Mouse (Mus musculus): ENCODE measurements at regions not wholly inside any gene's neighbourhood (a gene's known extent, or its start where the extent isn't known, plus 50 kb on each side); places are given as distances from the start of the nearest gene placed in this dataset.

- no peak for DNase-seq (ENCODE audit: low spot score)
These were observed 152.2 kb downstream of the Mtx2 start for GRCm38 (mm10) chr2:74977828-74978227.

DNA sequence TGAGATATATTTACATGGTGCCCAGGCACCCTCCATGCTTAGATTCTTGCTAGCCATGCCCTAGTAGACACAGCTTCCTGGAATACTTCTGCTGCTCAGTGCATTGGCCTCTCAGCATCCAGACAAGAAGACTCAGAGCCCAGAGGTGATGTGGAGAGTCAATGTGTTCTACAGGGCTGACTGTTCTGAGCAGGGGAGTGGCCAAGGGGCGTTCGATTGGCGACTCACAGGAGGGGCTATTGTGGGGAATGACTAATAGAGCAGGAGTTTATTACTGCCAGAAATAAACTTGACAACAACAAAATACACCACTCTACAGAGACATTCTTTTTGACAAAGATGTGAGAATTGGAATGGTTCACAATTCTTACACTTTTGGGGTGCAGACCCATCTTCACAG is 156.3 kb downstream of the Mtx2 start:
- no peak for DNase-seq (ENCODE audit: low spot score)

DNA sequence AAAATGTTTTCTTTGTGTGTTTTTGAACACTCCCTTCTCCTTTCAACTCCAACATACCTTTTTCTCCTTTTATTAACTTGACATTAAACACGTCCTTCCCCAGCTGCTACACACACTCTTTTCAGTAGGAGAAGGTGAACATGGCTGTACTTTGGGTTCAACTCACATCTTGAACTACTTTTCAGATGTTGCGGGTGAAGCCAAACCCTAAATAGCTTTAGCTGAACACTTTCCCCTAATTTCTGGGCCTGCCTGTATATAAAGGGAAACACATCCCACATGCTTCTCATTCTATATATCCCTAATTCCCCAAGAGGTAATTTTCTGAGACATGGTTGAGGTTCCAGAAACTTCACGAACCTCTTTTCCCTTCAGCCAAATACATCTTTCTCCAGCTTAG is 168.2 kb downstream of the Mtx2 start:
- DNase-seq (ENCODE audit: low spot score) = no peak

GRCm38 (mm10) chr2:74994998-74995397 is 169.4 kb downstream of the Mtx2 start:
- no peak for DNase-seq (ENCODE audit: low spot score)

GRCm38 (mm10) chr2:74997736-74998135 is 172.1 kb downstream of the Mtx2 start:
- DNase-seq (ENCODE audit: low spot score) = no peak

- no peak for DNase-seq (ENCODE audit: low spot score)
These were observed 174.8 kb downstream of the Mtx2 start for GRCm38 (mm10) chr2:75000368-75000796.

DNA sequence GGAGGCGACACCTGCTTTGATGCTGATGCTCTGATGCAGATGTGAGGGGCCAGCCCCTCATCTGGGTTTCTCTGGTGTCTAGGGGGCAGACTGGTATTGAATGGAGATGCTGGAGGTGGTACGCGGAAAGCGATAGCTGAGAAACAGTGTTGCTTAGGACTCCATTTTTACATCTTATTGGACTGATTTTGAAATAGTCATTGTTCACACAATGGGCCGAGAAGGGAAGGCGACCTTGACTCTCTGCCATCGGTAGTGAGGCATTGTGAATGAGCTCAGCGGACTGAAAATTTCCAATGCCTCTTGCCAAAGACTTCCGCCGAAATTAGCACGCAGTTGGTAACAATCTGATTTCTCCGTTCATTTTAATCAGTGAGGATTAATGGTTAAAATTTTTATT is 177.0 kb downstream of the Mtx2 start:
- no peak for DNase-seq (ENCODE audit: low spot score)

GRCm38 (mm10) chr2:75008116-75008515 is 182.5 kb downstream of the Mtx2 start:
- no peak for DNase-seq (ENCODE audit: low spot score)

GRCm38 (mm10) chr2:75010647-75011046 is 185.0 kb downstream of the Mtx2 start:
- DNase-seq (ENCODE audit: low spot score) = no peak

DNA sequence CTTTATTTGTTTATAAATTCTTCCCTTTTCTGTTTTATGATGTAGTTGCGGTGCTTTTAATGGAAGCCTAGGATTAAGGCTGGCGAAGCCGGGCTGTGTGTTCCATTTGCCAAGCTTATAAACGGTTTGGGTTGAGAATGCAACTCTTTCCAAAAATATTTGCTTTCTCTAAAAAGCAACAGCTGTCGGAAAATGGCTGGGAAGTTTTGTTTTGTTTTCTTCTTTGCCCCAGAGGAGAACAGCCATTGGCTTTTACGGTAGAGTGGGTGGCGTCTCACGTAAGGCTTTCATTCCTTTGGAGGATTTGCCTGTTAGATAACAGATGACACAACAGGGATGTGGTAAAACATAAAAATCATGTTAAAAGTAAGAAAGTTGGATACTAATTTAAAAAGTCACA is 186.4 kb downstream of the Mtx2 start:
- no peak for DNase-seq (ENCODE audit: low spot score)

- DNase-seq (ENCODE audit: low spot score) = no peak
These were observed 189.6 kb downstream of the Mtx2 start for GRCm38 (mm10) chr2:75014994-75015728.

- DNase-seq (ENCODE audit: low spot score) = no peak
These were observed 193.9 kb downstream of the Mtx2 start for GRCm38 (mm10) chr2:75019459-75019858.

DNA sequence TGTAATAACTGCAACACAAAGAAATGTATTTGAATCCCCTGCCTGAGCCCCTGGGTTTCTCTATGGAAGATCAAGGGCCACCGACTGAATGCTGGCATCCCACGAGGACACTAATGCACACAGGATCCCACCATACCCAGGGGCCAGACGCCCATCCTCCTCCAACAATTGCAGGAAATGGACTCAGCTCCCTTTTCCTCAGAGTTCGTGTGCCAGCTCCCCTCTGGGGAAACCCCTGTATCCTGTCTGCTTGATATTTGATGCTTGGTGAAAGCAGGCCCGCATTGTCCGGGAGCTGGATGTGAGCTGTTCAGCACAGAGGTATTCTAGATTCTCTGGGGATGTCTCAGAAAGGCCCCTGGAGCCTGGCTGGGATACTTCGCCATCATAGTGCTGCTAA is 196.0 kb downstream of the Mtx2 start:
- DNase-seq (ENCODE audit: low spot score) = no peak

GRCm38 (mm10) chr2:75028151-75028550 is 202.5 kb downstream of the Mtx2 start:
- DNase-seq (ENCODE audit: low spot score) = no peak

- no peak for DNase-seq (ENCODE audit: low spot score)
These were observed 203.6 kb downstream of the Mtx2 start for GRCm38 (mm10) chr2:75029089-75029693.

DNA sequence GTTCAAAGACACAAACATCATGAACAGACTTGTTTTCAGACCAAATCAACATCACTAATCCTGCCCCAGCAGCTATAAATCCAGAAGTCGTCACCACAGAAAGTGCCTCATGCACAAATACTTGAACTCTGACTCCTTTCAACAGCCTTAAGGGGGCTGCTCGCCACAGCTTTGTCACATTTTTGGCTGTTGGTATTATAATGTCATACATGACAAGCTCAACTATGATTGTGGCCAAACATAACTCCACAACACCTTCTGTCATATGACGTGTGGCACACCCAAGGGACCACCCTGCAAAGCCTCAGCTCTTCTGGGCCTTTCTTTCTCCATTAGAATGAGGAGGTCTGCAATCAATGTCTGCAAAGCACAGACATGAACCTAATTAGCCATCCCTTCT is 209.1 kb downstream of the Mtx2 start:
- DNase-seq (ENCODE audit: low spot score) = no peak

DNA sequence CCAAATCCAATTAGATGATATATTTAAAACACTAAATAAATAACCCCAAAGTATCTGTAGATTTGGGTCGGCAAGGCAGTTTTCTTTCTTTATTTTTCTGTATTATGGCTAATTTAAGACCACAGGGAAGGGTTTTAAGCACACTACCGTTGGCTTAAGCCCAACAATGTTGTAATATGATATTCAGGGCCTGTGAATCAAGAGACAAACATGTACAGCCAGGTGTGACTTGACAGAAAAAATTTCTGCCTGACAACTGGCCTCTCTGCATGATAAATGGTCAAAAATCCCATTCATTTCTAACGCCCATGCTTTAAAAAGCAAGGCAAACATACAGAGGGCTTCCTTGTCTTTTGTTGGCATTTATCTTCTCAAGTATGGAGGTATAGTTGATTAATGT is 213.5 kb downstream of the Mtx2 start:
- no peak for DNase-seq (ENCODE audit: low spot score)

- DNase-seq (ENCODE audit: low spot score) = no peak
These were observed 221.3 kb downstream of the Mtx2 start for GRCm38 (mm10) chr2:75046892-75047291.

- DNase-seq (ENCODE audit: low spot score) = no peak
These were observed 222.5 kb downstream of the Mtx2 start for GRCm38 (mm10) chr2:75048071-75048470.

DNA sequence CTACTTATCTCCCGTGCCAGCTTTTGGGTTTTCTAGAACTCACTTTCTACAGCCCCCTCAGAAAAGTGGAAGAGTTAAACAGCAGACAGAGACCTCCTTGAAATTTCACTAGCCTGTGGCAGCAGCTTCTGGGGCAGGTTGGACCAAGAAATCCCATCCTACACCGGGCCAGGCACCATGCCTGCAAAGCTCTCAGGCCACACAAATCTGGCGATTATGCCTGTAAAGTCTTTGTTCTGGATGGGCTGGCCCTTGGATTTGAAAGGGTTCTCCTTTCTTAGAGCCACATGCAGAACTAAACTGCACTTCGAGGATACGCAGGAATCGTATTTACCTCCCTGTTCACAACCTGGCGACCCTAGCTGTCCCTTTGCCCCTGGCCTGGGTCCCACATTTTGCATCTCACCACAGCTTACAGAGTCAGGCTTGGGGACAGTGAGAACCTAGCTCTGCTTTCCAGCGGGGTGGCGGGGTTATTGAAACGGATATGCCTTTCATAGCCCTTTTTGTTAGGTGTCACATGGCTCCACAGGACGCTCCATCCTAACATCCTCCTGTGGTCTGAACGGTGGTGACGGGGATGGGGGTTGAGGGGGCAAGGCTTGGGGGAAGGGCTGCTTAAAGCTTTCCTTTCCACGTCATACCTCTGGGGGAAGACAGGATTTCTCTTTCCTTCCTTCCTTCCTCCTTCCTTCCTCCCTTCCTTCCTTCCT is 229.0 kb downstream of the Mtx2 start:
- DNase-seq (ENCODE audit: low spot score) = no peak

DNA sequence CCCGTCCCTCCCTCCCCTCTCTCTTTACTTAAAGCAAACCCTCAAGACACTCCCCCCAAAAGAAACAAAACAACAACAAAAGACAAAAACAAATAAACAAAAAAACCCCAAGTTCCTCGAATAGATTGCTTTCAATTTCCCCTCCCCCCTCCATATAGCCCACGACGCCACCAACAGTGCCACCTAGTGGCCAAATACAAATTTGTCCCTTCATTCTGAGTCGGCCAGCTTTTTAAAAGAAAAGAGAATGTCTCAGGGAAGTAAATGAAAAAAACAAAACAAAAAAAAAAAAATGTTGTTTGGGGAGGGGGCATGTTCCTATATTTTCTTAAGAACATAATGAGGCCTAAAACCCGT is 229.6 kb downstream of the Mtx2 start:
- DNase-seq (ENCODE audit: low spot score) = peak; percentile 30

DNA sequence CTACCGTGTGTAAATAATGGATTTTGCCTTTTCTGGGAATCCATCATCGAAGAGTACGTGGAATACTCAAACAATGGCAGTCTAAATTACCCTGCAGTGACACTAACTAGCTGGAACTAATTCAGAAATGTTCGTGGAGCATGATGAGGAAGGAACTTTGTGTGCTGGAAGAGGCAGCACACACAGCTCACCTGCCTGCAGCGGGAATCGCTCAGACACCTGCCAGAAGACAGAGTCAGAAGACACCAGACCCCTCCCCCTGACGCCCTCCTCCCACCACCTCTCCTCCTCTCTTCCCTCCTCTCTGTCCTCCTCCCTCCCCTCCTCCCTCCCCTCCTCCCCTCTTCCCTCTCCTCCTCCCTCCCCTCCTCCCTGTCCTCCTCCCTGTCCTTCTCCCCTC is 235.4 kb downstream of the Mtx2 start:
- no peak for DNase-seq (ENCODE audit: low spot score)

DNA sequence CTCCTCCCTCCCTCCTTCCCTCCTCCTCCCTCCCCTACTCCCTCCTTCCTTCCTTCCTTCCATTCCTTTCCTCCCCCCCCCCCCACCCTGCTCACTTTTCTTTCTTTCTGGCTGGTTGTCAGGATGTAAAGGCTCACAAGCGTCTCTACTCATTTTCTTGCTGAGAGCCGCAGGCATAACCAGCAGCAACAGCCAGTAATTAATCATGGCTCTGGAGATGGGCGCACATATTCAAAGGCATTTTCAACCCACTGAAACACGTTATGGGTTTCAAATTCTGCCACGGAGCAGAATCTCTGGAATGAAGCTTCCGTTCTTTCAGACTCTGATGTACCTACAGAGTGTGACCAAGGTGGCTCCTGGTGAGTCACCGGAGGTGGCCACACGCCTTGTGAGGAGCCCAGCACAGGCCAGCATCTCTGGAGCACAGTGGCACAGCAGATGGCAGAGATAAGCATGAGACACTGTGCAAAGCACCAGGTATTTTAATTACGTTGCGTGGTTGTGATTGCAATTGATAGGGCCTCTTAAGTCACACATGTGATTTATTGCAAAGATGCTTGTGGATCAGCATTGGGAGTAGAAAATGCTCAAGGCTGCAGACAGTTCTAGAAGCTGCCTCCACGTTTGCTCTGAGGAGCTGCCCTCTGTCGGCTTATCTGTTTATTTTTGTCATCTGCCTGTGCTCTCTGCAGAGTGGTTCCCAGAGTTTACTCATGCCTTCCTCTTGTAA is 236.0 kb downstream of the Mtx2 start:
- DNase-seq (ENCODE audit: low spot score) = no peak
